Mouse (Mus musculus) cerebellum, postnatal 4 days (tissue): ENCODE measurements at regions not wholly inside any gene's neighbourhood (a gene's known extent, or its start where the extent isn't known, plus 50 kb on each side); places are given as distances from the start of the nearest gene placed in this dataset.
A peak's percentile ranks its signal among the peaks of the same experiment; 100 is the strongest.

Experiments used
- DNase-seq, 2 experiments: peaks; one replicate each; pipeline ENCODE4 v3.0.0; 2022; ENCODE audit warnings: low spot score in 2 of 2, mixed read lengths in 1 of 2

GRCm38 (mm10) chr10:120666202-120666860, 190.1 kb upstream of the Hmga2 start:
- peak in 1 of 2 experiments; percentile 13 for DNase-seq

- no peak for DNase-seq
Observed at GRCm38 (mm10) chr10:120665670-120666069, 189.4 kb upstream of the Hmga2 start.

- no peak for DNase-seq
Observed at GRCm38 (mm10) chr10:120664419-120664818, 188.2 kb upstream of the Hmga2 start.

- DNase-seq: no peak
Observed at GRCm38 (mm10) chr10:120663396-120663795, 187.1 kb upstream of the Hmga2 start.

- no peak for DNase-seq
Observed at GRCm38 (mm10) chr10:120660503-120660902, 184.2 kb upstream of the Hmga2 start.

- DNase-seq: peak in 1 of 2 experiments; percentile 76
Observed at GRCm38 (mm10) chr10:120655238-120655931, 179.1 kb upstream of the Hmga2 start.

- DNase-seq: no peak
Observed at GRCm38 (mm10) chr10:120652525-120653215, 176.4 kb upstream of the Hmga2 start.

GRCm38 (mm10) chr10:120651845-120652244, 175.6 kb upstream of the Hmga2 start:
- DNase-seq: no peak

GRCm38 (mm10) chr10:120650336-120650735, 174.1 kb upstream of the Hmga2 start:
- DNase-seq: no peak

GRCm38 (mm10) chr10:120648741-120649140, 172.5 kb upstream of the Hmga2 start:
- DNase-seq: no peak

- no peak for DNase-seq
Observed at GRCm38 (mm10) chr10:120648031-120648430, 171.8 kb upstream of the Hmga2 start.

- no peak for DNase-seq
Observed at GRCm38 (mm10) chr10:120647323-120647722, 171.1 kb upstream of the Hmga2 start.

GRCm38 (mm10) chr10:120646862-120647311, 170.6 kb upstream of the Hmga2 start:
- peak in 1 of 2 experiments; percentile 50 for DNase-seq

GRCm38 (mm10) chr10:120640847-120641246, 164.6 kb upstream of the Hmga2 start:
- DNase-seq: no peak

GRCm38 (mm10) chr10:120638316-120638715, 162.0 kb upstream of the Hmga2 start:
- no peak for DNase-seq

GRCm38 (mm10) chr10:120635818-120636543, 159.7 kb upstream of the Hmga2 start:
- DNase-seq: peak in 1 of 2 experiments; percentile 53

- no peak for DNase-seq
Observed at GRCm38 (mm10) chr10:120635194-120635593, 158.9 kb upstream of the Hmga2 start.

GRCm38 (mm10) chr10:120632071-120632470, 155.8 kb upstream of the Hmga2 start:
- no peak for DNase-seq

GRCm38 (mm10) chr10:120628066-120628465, 151.8 kb upstream of the Hmga2 start:
- DNase-seq: no peak

GRCm38 (mm10) chr10:120625474-120625873, 149.2 kb upstream of the Hmga2 start:
- no peak for DNase-seq

- DNase-seq: no peak
Observed at GRCm38 (mm10) chr10:120624203-120624942, 148.1 kb upstream of the Hmga2 start.
